Mouse (Mus musculus) neutrophil, adult 65 days (primary cell): ENCODE results near the gene Lasp1. TPM values are rescaled to one million over a fixed set of nuclear protein-coding genes. Genes with fewer than 3 reads are reported as not detected.

Source experiments
- total RNA-seq: library from RNA; stranded (reverse); gene quantifications from 2 replicates; pipeline ENCODE4 v1.2.4, GENCODE M21; 2023

The Lasp1 gene
- total RNA-seq: 424 and 430 TPM in 2 replicates

DNA sequence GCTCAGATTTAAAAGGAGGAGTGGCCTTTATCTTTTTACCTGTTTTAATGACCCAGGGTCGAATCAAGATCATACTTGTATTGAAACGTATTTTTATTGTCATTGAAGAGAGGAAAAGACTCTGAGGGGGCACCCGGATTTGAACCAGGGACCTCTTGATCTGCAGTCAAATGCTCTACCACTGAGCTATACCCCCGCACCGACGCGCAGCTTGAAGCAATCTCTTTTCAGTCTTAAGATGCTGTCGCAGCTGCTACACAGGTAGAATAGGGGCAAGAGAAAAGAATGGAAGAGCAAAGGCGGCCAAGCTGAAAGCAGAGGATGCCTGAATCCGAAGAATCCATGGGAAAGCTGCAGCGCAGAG is at the start of gene Lasp1:
Gene Lasp1, plus strand, starts transcription at position 219 of the 364 bp plus-strand sequence.

GRCm38 (mm10) chr11:97766154-97766881 is 32.5 kb upstream of the Lasp1 start, which contains the start of gene Cwc25:
Cwc25 (minus strand) TSS chr11:97766556.

DNA sequence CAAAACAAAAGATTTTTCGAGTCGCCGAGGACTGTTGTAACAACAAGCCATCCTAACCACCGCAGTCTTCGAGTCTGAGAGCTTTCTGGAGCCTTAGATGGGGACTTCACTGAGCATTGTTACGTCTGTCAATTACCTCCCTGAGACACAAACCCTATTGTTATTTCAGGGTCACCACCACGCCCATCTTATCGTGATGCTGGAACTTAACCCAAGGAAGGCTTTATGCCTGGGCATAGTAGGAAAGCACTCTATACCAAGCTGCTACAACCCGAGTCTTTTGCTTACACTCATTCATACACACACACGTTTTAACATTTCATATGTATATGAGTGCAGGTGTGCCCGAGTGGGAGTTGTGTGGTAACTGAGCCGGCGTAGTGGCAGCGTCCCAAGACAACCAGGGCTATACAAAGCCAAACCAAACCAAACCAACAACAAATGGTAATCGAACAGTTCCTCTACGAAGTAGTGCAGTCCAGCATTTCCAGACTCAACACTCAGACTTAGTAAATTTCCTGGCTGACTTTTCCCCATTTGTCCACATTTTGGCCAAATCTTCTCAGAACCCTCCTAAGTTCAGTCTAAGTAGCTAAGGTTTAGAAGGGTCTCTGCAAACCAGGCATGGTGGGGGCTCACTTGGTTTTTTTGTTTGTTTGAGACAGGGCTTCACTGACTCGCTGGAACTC is 22.8 kb upstream of the Lasp1 start, which contains the start of gene 1700001P01Rik:
Gene 1700001P01Rik, minus strand, starts transcription at position 111 of the 689 bp plus-strand sequence.

GRCm38 (mm10) chr11:97781832-97782563 is 16.8 kb upstream of the Lasp1 start, which contains the start of gene Rpl23:
Rpl23 (minus strand) TSS chr11:97782437.

DNA sequence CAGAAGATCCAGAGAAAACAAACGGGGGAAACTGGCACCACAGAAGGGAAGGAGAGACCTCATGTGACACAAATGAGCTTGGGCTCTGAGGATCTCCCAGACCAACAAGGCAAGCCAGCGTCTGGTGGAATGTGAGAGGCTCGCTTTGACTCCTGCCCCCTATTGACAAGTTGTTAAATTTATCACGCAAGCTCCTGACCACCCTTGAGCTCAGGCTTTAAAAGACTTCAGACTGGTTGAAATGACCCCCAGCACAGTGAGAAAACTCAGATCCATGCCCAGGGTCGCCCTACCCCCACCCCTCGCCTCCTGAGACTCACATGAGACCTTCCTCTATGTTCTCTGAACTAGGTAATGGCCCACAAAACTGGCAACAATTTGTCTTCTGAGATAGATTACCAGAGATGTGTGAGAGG is 41.7 kb downstream of the Lasp1 start, which contains the start of gene B230217C12Rik:
Gene B230217C12Rik, plus strand, starts transcription at position 242 of the 416 bp plus-strand sequence.

GRCm38 (mm10) chr11:97883918-97884600 is 85.3 kb downstream of the Lasp1 start, which contains the start of gene Fbxo47:
Fbxo47 (minus strand) TSS chr11:97884154.

Other genes with a start within 250 kb of the Lasp1 start
- gene Srcin1, start 222.8 kb upstream of the Lasp1 start, total RNA-seq: not detected in 2 replicates
- gene Epop, start 169.3 kb upstream of the Lasp1 start, total RNA-seq: 0.43 and 1.6 TPM in 2 replicates
- 6.6 and 9.1 TPM in 2 replicates for gene Mllt6, start 135.6 kb upstream of the Lasp1 start, total RNA-seq
- gene Cisd3, start 113.2 kb upstream of the Lasp1 start, total RNA-seq: 5.6 and 7.7 TPM in 2 replicates
- gene Pcgf2, start 98.5 kb upstream of the Lasp1 start, total RNA-seq: 0.77 and 1.0 TPM in 2 replicates
- gene Psmb3, start 95.6 kb upstream of the Lasp1 start, total RNA-seq: 94.9 and 106 TPM in 2 replicates
- gene Pip4k2b, start 54.3 kb upstream of the Lasp1 start, total RNA-seq: 21.9 and 24.1 TPM in 2 replicates
- gene Cwc25, start 32.4 kb upstream of the Lasp1 start, total RNA-seq: 60.7 and 93.3 TPM in 2 replicates
- not detected in 2 replicates for gene 1700001P01Rik, start 23.1 kb upstream of the Lasp1 start, total RNA-seq
- gene Rpl23, start 16.6 kb upstream of the Lasp1 start, total RNA-seq: 395 and 426 TPM in 2 replicates
- gene B230217C12Rik, start 41.8 kb downstream of the Lasp1 start, total RNA-seq: 0.69 and 0.91 TPM in 2 replicates
- gene Fbxo47, start 85.2 kb downstream of the Lasp1 start, total RNA-seq: 0.44 TPM in 1 of 2 replicates, not detected in the other
- gene Plxdc1, start 187.4 kb downstream of the Lasp1 start, total RNA-seq: 5.1 and 5.4 TPM in 2 replicates
- 13.1 and 19.9 TPM in 2 replicates for gene Arl5c, start 197.2 kb downstream of the Lasp1 start, total RNA-seq
- 0.88 and 0.92 TPM in 2 replicates for gene Cacnb1, start 224.0 kb downstream of the Lasp1 start, total RNA-seq
- gene Rpl19, start 227.7 kb downstream of the Lasp1 start, total RNA-seq: 456 and 517 TPM in 2 replicates